Mouse (Mus musculus): Measurements from ENCODE around the gene Rtp1.

Gene Rtp1

DNA sequence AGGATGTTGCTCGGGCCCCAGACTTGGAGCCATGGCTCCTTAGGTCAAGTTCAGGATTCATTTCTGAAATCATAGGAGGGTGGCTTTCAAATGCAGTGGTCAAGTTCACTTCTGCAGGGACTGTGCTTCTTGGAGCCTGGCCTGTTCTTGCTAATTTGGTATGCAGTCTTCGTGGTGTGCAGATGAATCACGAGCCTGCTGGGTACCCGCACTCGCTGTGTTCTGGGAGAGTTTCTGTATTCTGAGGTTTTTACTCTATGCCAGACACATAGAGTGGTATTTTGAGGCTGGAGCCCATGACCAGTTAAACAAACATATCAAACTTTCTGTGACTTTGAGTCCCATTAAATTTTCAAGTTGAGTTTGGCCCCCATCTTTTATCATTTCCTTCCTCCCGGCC lies 25.4 kb downstream of the Rtp1 start:
- DNase-seq (ENCODE audit: extremely low read depth, low read depth, low spot score), result no peak

- DNase-seq (ENCODE audit: extremely low read depth, low read depth, low spot score), result no peak
These were observed 27.6 kb downstream of the Rtp1 start for GRCm38 (mm10) chr16:23456534-23456933.

DNA sequence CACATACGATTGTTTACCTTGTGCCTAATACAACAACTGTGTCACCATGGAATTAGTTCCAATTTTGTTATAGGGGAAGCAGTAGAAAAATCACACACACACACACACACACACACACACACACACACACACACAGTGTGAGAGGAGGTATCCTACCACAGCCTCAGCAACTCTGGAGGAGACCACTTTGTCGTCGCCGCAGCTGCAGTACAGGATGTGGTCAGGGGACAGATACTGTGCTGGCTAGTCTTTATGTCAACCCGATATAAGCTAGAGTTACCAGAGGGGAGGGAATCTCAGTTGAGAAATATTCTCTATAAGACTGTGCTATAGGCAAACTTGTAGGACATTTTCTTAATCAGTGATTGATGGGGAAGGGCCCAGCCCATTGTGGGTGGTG lies 28.4 kb downstream of the Rtp1 start:
- DNase-seq (ENCODE audit: extremely low read depth, low read depth, low spot score), result no peak

DNA sequence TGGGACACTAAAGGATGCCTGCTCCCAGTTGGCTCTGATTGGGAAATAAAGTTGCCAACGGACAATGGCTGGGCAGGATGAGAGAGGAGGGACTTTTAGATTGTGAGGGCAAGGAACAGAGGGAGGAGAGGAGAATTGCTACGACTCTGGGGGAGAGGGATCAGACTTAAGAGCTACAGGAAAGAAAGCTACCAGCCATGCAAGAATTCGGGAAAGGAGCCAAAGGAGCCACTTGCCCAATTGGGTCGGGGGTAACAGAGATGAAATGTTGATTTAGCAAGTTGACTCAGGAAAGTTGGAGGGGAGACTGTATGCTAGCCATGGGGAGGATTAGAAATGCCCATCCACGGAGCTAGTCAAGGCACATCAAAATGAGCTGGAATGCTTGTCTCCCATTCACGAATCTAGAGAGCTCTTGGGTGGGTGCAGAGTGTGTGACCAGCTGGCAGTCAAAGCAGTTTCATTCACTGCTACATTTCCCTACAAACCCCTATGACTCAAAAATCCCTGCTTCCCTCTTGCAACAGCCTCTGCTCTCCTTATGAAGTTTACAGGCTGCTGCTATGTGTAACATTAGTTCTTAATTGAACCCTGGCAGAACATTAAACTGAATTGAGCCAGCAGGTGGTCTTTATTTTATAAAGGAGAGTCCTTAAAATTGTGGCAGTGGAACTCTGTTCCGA lies 30.1 kb downstream of the Rtp1 start:
- no peak for DNase-seq (ENCODE audit: extremely low read depth, low read depth, low spot score)

DNA sequence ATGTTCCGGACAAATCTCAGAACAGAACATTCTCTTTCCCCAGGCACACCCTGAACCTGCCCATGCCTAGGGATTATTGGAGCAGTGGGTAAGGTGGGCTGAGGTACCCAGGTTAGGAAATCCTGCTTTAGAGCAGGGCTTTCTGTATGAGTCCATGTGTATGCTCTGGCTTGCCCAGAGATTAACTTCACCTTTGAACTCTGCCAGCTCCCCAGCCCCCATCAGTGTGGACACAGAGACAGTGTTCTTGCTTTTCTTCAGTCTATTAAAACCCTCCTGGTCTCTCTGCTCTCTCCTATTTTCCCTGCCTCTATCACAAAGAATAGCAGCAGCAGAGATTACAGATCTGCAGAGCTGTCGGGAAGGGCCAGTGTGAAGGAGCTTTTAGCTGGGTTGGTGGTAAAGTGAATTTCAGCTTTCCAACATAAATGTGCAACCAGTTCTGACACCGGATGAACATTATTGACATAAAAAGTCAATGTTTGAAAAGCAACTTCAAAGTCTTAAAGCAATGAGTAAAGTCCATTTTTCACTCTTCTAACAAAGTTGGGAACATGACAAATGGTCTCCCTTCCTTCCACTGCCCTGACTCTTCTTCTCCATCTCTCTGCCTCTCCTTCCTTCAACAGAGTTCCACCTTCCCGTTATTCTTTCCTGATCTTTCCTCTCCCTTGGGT lies 34.9 kb downstream of the Rtp1 start:
- no peak for DNase-seq (ENCODE audit: extremely low read depth, low read depth, low spot score)

GRCm38 (mm10) chr16:23471551-23471950 lies 42.6 kb downstream of the Rtp1 start:
- DNase-seq (ENCODE audit: extremely low read depth, low read depth, low spot score), result no peak

DNA sequence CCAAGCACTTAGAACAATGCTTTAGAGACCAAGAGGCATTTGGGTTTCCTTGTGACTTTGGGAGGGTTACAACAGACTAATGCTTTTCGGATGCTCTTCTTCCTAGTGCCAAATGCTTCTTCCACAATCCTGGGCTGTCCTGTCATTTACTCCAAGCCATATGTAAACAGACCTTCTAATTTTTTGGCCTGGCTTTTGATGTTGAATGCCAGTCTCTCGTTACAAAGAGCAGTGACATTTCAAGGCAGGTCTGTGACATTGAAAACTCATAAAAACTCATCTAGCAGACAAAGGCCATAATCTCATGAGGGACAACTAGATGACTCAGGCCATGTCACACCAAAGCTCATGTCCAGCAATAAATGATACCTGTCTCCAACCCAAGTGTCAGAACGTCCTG lies 43.1 kb downstream of the Rtp1 start:
- DNase-seq (ENCODE audit: extremely low read depth, low read depth, low spot score), result no peak

GRCm38 (mm10) chr16:23475651-23476050 lies 46.7 kb downstream of the Rtp1 start:
- no peak for DNase-seq (ENCODE audit: extremely low read depth, low read depth, low spot score)

DNA sequence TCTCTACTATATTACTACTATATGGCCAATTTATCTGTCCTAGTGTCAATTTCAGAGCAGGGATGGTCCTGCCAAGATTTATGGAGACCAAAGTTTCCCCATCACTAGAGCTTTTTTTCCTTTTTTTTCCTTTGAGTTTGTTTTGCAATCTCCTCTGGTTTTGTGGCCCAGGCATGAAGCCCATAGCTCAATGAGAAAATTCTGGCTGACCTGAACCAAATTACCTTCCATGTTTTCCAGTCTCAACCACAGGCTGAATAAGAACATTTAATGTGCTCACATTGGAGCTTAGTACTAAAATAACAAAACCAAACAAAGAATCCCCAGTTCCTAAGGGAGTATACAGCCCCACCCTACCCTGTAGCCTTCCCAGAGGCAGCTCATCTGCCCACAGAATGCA lies 47.7 kb downstream of the Rtp1 start:
- DNase-seq (ENCODE audit: extremely low read depth, low read depth, low spot score), result no peak

DNA sequence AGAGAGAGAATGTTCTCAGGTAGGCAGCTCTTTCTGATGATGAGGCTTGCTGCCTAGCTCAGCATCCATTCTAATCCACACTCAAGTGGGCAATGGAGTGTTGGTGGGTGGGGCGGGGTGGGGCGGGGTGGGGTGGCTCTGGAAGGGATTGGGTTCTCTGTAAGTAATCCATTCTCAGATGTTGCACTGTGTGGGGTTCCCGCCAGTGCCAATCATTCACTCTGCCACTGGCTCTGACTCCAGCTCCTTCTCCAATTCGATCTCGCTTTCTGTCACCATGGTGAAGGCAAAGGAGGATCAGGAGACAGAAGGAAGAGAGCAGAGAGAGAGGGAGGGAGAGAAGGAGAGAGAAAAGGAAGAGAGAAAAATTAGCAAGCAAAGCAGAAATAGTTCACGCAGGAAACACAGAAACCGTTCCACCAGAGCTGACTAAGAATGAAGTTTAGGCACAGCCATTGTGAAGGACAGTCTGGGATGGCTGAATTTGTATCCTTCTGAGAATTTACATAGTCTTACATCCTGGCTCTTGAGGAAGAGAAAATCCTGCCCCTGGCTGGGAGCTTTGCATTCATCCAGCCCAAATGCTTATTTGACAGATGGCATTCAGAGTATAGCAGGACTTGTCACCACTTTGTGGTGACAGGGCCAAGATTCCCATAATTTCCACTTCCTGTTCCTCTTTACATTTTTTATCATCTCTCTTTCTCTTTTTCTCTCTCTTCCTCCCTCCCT lies 51.1 kb downstream of the Rtp1 start:
- no peak for DNase-seq (ENCODE audit: extremely low read depth, low read depth, low spot score)

DNA sequence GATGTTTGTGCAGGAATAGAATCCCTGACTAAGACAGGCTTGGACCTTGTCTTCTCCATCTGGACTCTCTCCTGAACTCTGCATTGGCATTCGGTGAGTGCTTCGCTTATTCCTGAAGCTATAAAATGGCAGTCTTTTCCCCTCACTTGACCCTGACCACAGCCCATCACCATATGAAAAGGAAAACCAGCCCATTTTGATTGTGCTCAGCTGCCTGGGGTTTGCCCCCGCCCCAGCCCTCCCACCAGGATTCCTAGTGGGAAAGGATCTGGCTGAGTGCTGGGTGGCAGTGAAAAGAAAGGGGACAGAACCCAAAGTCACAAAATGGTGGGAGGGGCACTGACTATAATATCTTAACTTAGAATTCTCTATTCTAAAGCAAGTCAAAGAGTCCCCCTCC lies 53.3 kb downstream of the Rtp1 start:
- DNase-seq (ENCODE audit: extremely low read depth, low read depth, low spot score), result no peak

- DNase-seq (ENCODE audit: extremely low read depth, low read depth, low spot score), result no peak
These were observed 53.9 kb downstream of the Rtp1 start for GRCm38 (mm10) chr16:23482846-23483245.

DNA sequence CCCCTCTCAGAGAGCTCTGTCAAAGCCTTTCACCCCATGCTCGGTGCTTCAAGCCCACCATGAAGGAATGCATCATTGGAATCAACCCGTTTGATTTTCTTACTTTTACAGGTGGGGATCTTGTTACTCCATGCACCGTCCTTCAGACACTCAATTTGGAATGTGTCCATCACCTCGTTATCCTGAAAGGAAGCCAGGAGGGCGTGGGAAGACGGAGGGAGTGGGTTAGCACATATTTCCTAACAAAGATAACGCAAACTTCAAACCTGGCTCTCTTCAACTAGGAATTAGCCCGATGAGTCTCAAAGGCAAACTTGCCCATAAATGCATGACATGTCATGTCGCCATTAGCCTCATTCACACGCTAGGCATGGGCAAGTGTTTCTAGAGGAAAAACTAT lies 54.4 kb downstream of the Rtp1 start:
- no peak for DNase-seq (ENCODE audit: extremely low read depth, low read depth, low spot score)
